8 mouse cellular contexts compared by ENCODE assay signal in the genomic region with DNA sequence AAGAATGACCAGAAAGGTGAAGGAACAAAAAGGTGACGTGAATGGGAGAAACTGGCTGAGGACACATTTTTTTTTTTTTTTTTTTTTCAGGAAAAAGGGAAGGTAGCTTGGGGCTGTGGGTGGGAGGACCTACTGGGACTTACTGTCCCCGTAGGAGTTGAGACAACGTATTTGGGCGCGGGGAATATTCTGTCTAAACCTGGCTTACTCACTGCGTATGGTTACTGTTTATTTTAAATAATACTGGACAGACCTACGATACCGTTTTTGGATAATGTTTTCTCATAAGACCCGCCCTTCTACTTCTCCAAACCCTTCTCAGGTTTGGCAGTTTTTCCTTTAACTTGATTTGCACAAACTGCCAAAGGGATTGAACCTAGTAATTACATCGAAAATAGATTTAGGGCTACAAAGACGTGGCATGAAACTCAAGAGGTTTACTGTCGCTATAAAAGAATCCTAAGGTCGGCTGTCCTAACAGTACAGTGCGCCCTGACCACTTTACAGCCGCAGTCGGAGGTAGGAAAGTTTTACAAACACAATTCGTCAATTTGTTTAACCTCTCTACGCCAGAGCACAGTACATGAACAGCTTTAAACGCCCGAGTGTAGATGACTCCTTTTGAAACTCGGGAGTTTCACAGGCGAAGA. TPM values are rescaled to one million over a fixed set of nuclear protein-coding genes. Genes with fewer than 3 reads are reported as not detected.
DNase-seq lines count a peak whose midpoint lies in the region; ATAC-seq lines count a peak whose summit lies in the region.

No protein-coding gene starts in this region.

- H3K36me3 ChIP-seq in kidney, embryonic 16.5 days (ENCODE audit: insufficient read depth, low read length), result no peaks in the 10 kb centered on the region
- no peaks in the 10 kb centered on the region; the same call in 1 of the 2 replicates for H3K36me3 ChIP-seq in embryonic facial prominence, embryonic 11.5 days (replicated peaks; ENCODE audit: control insufficient read depth, insufficient read depth, low read depth, low read length)
- H3K36me3 ChIP-seq in midbrain, embryonic 16.5 days (ENCODE audit: control insufficient read depth, insufficient read depth, low read length), result no peaks in the 10 kb centered on the region

- 2% methylated on average over 22 of the region's 22 CpGs for WGBS in kidney, embryonic 16.5 days
- WGBS in embryonic facial prominence, embryonic 11.5 days, result 5% methylated on average over 22 of the region's 22 CpGs
- 6% methylated on average over 22 of the region's 22 CpGs for WGBS in midbrain, embryonic 16.5 days

- peak overlapping the region; percentile 91 for H3K27ac ChIP-seq in kidney, embryonic 16.5 days (ENCODE audit: low read length)
- no peak overlapping the region for H3K27ac ChIP-seq in embryonic facial prominence, embryonic 11.5 days (replicated peaks; ENCODE audit: low read depth, low read length)
- peak overlapping the region; percentile 64; the same call in 1 of the 2 replicates for H3K27ac ChIP-seq in midbrain, embryonic 16.5 days (ENCODE audit: low read length)

- DNase-seq in kidney, adult 8-10 months, result no peak
- no peak for DNase-seq in embryonic facial prominence, embryonic 11.5 days (ENCODE audit: low spot score)
- DNase-seq in frontal cortex, postnatal 14 days (ENCODE audit: low spot score in 2 of 2), result no peak
- DNase-seq in cerebellum, adult 11 months, result no peak
- no peak for DNase-seq in thymus, adult 18-20 months

- no peaks in the 10 kb centered on the region for H3K9me3 ChIP-seq in kidney, embryonic 16.5 days (ENCODE audit: low read length)
- H3K9me3 ChIP-seq in embryonic facial prominence, embryonic 11.5 days (replicated peaks; ENCODE audit: control insufficient read depth, low read length), result no peaks in the 10 kb centered on the region
- H3K9me3 ChIP-seq in midbrain, embryonic 16.5 days (replicated peaks; ENCODE audit: control insufficient read depth, low read length, poor library complexity, severe bottlenecking), result no peaks in the 10 kb centered on the region

- H3K4me2 ChIP-seq in kidney, embryonic 16.5 days (replicated peaks; ENCODE audit: low read depth, low read length), result peak overlapping the region; percentile 85
- peak overlapping the region; percentile 69 for H3K4me2 ChIP-seq in embryonic facial prominence, embryonic 11.5 days (ENCODE audit: low read depth, low read length)
- H3K4me2 ChIP-seq in midbrain, embryonic 16.5 days (ENCODE audit: low read length), result peak overlapping the region; percentile 73

- peak overlapping the region; percentile 99 for H3K4me3 ChIP-seq in kidney, embryonic 16.5 days (ENCODE audit: low read length)
- H3K4me3 ChIP-seq in embryonic facial prominence, embryonic 11.5 days (ENCODE audit: low read depth, low read length), result peak overlapping the region; percentile 99
- H3K4me3 ChIP-seq in midbrain, embryonic 16.5 days (ENCODE audit: low read depth, low read length), result peak overlapping the region; percentile 78

- peaks cover 23% of the 10 kb centered on the region for H3K4me1 ChIP-seq in kidney, embryonic 16.5 days (ENCODE audit: insufficient read depth, low read length)
- H3K4me1 ChIP-seq in embryonic facial prominence, embryonic 11.5 days (ENCODE audit: control insufficient read depth, insufficient read depth, low read length), result no peaks in the 10 kb centered on the region
- peaks cover 22% of the 10 kb centered on the region for H3K4me1 ChIP-seq in midbrain, embryonic 16.5 days (ENCODE audit: control insufficient read depth, insufficient read depth, low read length)

- peak overlapping the region; percentile 98 for H3K9ac ChIP-seq in kidney, embryonic 16.5 days (replicated peaks; ENCODE audit: low read length)
- H3K9ac ChIP-seq in embryonic facial prominence, embryonic 11.5 days (replicated peaks; ENCODE audit: low read length), result peak overlapping the region; percentile 96
- H3K9ac ChIP-seq in midbrain, embryonic 16.5 days (ENCODE audit: low read depth, low read length), result peak overlapping the region; percentile 99

- ATAC-seq in kidney, embryonic 16.5 days (ENCODE audit: low FRiP score, low TSS enrichment), result no peak
- ATAC-seq in embryonic facial prominence, embryonic 11.5 days (replicated peaks; ENCODE audit: insufficient number of reproducible peaks, low FRiP score, low TSS enrichment, low read depth), result no peak
- peak; percentile 33 for ATAC-seq in inflammation-experienced regulatory T-cells, adult 6 months
- no peak for ATAC-seq in midbrain, embryonic 16.5 days

- H3K27me3 ChIP-seq in kidney, embryonic 16.5 days (ENCODE audit: insufficient read depth, low read length), result 0 out of 2 replicates have a peak, but pooled peaks cover 2% of the 10 kb centered on the region
- H3K27me3 ChIP-seq in embryonic facial prominence, embryonic 11.5 days (ENCODE audit: control insufficient read depth, insufficient read depth, low read length), result 0 out of 2 replicates have a peak, but pooled peaks cover 3% of the 10 kb centered on the region
- H3K27me3 ChIP-seq in midbrain, embryonic 16.5 days (ENCODE audit: control insufficient read depth, insufficient read depth, low read depth, low read length), result peaks cover 3% of the 10 kb centered on the region; the same call in 1 of the 2 replicates

RNA-seq across cellular contexts. Expression of a gene that starts 0.7 kb away (rescaled TPM):
- 81.5 and 84.7 TPM in 2 replicates for polyA plus RNA-seq in kidney, embryonic 16.5 days (2015; fragmentation: Nextera tagmentation; extraction: Ambion mirVana)
- polyA plus RNA-seq in embryonic facial prominence, embryonic 11.5 days (2014; fragmentation: Nextera tagmentation; extraction: Ambion mirVana), result 111 and 125 TPM in 2 replicates
- 10 to 100 TPM; 29.6 to 31.6 (median 31.4) TPM for polyA plus RNA-seq in inflammation-experienced regulatory T-cells, adult 6 months (2017; shearing (Covaris generic))
- polyA plus RNA-seq in midbrain, embryonic 16.5 days (2015; fragmentation: Nextera tagmentation; extraction: Ambion mirVana), result 61.6 and 61.7 TPM in 2 replicates

RNA-seq across cellular contexts. Expression of a gene that starts 1.1 kb away (rescaled TPM):
- polyA plus RNA-seq in kidney, embryonic 16.5 days (2015; fragmentation: Nextera tagmentation; extraction: Ambion mirVana), result 0.71 and 0.72 TPM in 2 replicates
- polyA plus RNA-seq in embryonic facial prominence, embryonic 11.5 days (2014; fragmentation: Nextera tagmentation; extraction: Ambion mirVana), result 1.1 TPM in 1 of 2 replicates, not detected in the other
- polyA plus RNA-seq in inflammation-experienced regulatory T-cells, adult 6 months (2017; shearing (Covaris generic)), result not detected
- not detected in 2 replicates for polyA plus RNA-seq in midbrain, embryonic 16.5 days (2015; fragmentation: Nextera tagmentation; extraction: Ambion mirVana)
